Mouse (Mus musculus): ENCODE data around the gene Uba6. TPM values are rescaled to one million over a fixed set of nuclear protein-coding genes. Genes with fewer than 3 reads are reported as not detected.

Gene Uba6
- total RNA-seq, 2 experiments from 2014 or later = 10.5 to 11.4 TPM

DNA sequence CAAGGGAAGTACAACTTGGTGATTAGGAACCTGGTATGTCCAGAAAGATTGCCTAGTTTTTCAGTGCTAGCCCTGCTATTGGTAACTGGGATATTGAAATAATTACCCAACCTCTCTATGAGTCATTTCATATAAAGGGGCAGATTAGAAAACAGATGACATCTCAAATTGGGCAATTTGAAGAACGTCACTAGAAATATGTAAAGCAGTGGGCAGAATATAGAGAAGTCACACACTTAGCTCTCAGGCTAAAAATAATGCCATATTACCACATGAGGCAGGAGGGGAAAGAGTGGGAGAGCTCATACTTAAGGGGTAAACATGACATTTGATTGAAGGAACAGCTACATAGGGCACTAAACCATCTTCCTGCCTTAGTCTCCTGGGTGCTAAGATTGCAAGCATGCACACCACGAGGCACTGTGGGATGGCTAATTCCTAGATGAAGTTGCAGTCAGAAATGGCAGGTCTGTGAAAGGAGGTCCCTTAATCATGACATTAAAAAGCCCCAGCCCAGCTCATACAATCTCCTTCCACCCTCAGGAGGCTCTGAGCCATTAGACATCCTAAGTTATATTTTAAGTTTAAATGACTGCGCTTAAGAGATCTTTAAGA, 93.8 kb downstream of the Uba6 start:
- no peak for DNase-seq (ENCODE audit: low spot score in 2 of 2)

DNA sequence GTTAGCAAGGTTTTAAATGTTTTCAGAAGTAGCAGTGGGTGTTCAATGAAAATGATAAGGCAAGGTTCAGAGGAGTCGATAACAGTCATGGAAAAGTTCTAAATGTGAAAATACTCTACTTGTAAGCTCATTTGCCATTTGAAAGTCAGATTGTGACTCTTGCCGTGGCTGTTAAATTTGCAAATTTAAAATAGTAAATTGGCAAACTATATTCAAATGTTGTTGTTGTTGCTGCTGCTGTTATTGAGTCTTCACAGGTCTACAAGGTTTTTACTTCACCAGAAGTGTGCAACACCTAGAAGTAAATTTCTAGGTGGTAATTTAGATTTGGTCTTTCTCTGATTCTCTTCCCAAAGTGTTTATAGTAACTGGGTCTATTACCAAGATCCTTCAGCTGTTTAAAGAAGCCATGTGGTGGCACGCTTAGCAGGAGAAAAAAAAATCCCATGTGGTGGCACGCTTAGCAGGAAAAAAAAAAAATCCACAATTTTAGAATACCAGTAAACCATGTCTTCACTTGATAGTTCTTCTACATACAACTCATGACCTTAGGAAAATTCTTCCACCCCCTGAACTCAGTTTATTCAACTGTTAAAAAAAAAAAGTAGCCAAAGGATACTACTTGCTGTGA, 99.7 kb downstream of the Uba6 start:
- no peak for DNase-seq (ENCODE audit: low spot score in 2 of 2)

DNA sequence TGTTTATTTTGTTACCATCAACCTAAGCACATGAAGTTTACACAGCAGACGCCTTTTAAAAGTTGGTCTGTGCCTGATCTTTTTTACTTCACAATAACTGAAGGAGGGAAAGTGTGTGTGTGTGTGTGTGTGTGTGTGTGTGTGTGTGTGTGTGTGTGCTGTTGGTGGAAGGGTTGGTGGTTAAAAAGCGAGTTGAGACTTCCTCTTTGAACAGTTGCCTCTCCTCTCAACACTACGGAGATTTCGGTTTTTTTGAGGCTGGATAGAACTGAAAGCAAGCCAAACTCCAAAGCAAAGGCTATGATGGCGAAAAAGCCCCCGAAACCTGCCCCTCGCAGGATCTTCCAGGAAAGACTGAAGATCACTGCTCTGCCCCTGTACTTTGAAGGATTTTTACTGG, 101.1 kb downstream of the Uba6 start, which contains the start of gene Stap1:
Gene Stap1 (plus strand): TSS at position 209 of the 400 bp plus-strand sequence.
- DNase-seq (ENCODE audit: low spot score in 2 of 2) = no peak

- DNase-seq (ENCODE audit: low spot score in 2 of 2) = no peak
Observed at GRCm38 (mm10) chr5:86069121-86069520, 103.5 kb downstream of the Uba6 start.

DNA sequence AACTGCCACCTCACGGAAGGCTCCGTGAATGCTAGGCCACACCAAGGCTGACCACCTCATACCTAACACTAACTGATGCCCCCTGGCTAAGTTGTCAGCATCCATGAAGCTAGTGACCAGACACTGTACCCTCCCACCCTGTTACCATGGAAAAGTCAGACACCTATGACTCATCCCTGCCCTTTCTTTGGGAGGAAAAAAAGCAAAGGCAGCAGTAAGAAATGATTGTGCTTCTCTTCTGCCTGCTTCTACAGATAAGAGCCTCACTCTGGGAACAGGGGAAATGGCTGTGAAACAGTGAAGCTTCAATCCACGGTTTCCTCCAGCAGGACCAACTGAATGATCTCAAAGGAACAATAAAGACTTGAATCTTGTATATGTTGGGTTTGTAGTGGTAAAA, 104.2 kb downstream of the Uba6 start:
- DNase-seq (ENCODE audit: low spot score in 2 of 2) = no peak

DNA sequence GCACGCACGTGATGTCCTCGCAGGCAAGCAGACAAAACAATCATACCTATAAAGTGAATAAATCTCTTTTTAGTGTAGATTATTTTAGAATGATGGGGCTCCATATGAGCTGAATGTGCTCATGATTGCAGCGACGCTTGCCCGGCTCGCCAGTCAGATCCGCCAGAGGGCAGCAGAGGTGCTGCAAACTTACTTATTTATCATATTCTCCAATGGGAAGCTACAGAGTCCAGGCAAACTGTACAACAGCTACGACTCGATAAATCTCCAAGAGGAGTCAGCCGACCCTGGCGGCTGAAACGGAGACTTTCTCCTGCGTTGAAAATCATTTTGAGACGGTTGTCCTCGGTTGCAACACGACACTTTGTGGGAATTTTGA, 106.1 kb downstream of the Uba6 start:
- DNase-seq (ENCODE audit: low spot score in 2 of 2) = peak; percentile 68 to 80

DNA sequence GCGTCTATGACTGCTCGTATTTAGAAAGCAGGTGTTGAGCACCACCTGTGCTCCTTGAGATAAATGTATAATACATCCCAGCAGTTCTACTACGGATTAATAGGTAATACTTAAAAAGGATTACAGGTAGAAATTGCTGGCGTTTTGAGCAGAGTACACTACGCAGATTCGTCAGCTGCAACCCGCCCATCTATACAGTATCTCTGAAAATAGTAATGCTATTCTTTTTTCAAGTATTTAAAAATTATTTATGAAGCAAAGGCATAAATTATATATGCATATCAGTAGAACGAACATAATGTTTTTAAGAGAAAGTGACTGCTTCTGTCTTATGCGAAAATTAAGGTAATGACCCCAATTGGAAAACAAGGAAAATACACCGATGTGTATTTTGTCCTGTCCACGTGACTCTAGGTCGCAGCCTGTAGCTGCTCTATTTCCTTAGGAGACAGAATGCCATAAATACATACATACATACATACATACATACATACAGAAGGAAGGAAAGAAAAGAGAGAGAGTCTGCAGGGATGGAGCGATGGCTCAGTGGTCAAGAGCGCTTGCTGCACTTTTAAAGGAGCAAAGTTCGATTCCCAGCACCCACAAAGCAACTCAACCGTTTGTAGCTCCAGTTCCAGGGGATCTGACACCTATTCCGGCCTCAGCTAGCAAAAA, 106.6 kb downstream of the Uba6 start:
- DNase-seq (ENCODE audit: low spot score in 2 of 2) = no peak

- DNase-seq (ENCODE audit: low spot score in 2 of 2) = peak; percentile 91 to 98
Observed at GRCm38 (mm10) chr5:86065101-86065875, 107.3 kb downstream of the Uba6 start, which contains the start of gene Cenpc1. TSS of gene Cenpc1 (minus strand) at chr5:86065583.

- no peak for DNase-seq (ENCODE audit: low spot score in 2 of 2)
Observed at GRCm38 (mm10) chr5:86063501-86063900, 109.1 kb downstream of the Uba6 start.

Other genes with a start within 250 kb of the Uba6 start
- 10 to 100 TPM; 14.8 to 16.1 TPM for gene Cenpc1, start 107.2 kb downstream of the Uba6 start, total RNA-seq (2021)
- under 1 TPM; 0.13 to 0.66 TPM for gene Stap1, start 101.1 kb downstream of the Uba6 start, total RNA-seq (2021)
- not detected for gene Gnrhr, start 25.1 kb upstream of the Uba6 start, total RNA-seq (2021)
- not detected for gene Tmprss11c, start 116.5 kb upstream of the Uba6 start, total RNA-seq (2021)
- gene Tmprss11d, start 200.6 kb upstream of the Uba6 start, total RNA-seq (2021) = not detected